Mouse (Mus musculus): ENCODE data around the gene Rpn2.

- no peak for TF ChIP-seq CTCF (IDR thresholded peaks at IDR 0.05; ENCODE audit: borderline replicate concordance, insufficient read depth, low read depth, low read length)
- TF ChIP-seq POLR2A (IDR thresholded peaks at IDR 0.05; ENCODE audit: borderline replicate concordance, insufficient read depth, low read length), result no peak
Measured at GRCm38 (mm10) chr2:157296105-157296689, 17.4 kb downstream of the Rpn2 start.
